Mouse (Mus musculus): ENCODE results near the gene Gm29133.

DNA sequence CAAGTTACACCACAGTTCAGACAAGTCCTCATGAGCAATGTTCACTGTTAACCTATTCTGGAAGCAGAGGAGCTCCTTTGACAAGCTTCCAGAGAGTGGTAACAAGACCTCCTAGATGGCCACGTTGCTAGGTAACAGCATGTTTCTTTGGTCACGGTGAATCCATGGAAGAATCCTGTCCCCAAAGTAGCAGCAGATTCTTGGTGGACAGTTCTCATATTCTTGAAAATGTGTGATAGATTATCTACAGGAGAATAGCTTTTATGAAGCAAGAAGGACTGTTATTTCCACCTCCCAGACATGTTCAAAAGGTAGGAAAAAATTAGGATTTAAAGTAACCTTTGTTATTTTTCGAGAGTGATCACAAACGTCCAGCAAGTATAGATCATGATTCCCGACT lies at the start of gene Gm29133:
- TF ChIP-seq EP300 (IDR thresholded peaks at IDR 0.05; ENCODE audit: low read depth) (no peak), CTCF (IDR thresholded peaks at IDR 0.05; ENCODE audit: low read depth) (no peak)

All from liver, embryonic 14.5 days (tissue).